Mouse (Mus musculus): ENCODE data around the gene Stx16.

GRCm38 (mm10) chr2:174073156-174073790 lies 2.8 kb upstream of the Stx16 start:
- TF ChIP-seq CTCF (IDR thresholded peaks at IDR 0.05; ENCODE audit: extremely low read depth, insufficient read length, insufficient replicate concordance, low read depth, low read length), result no peak
- no peak for TF ChIP-seq POLR2A (IDR thresholded peaks at IDR 0.05; ENCODE audit: low read depth, low read length)

Data from small intestine, adult 2 months (tissue).